Mouse (Mus musculus): ENCODE measurements at regions not wholly inside any gene's neighbourhood (a gene's known extent, or its start where the extent isn't known, plus 50 kb on each side); places are given as distances from the start of the nearest gene placed in this dataset.

- no peak for DNase-seq (ENCODE audit: extremely low spot score in 1 of 2, low spot score in 2 of 2)
- intact Hi-C loops (cut with DNase I) = no loop called here
These were observed 59.9 kb upstream of the Gas1 start for GRCm38 (mm10) chr13:60237091-60237490.

GRCm38 (mm10) chr13:60242447-60243109 lies 65.4 kb upstream of the Gas1 start:
- peak in 1 of 2 experiments; percentile 53 for DNase-seq (ENCODE audit: extremely low spot score in 1 of 2, low spot score in 2 of 2)
- intact Hi-C loops (cut with DNase I) = no loop called here

DNA sequence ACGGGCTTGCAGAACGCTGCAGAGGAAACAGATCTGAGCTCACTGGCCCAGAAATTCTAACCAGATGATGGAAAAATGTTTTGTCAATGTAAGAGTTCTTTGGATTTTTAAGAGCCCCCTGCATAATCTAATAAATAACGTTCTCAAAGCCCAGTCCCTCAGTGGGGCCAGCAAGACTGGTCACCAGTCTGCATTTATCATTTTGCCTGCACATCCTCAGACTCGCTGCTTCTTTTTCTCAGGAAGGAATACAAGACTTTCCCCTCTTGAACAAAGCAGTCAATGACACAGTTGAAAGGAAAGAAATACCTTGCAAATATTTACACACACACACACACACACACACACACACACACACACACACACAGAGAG lies 65.9 kb upstream of the Gas1 start:
- DNase-seq (ENCODE audit: extremely low spot score in 1 of 2, low spot score in 2 of 2) = no peak
- intact Hi-C loops (cut with DNase I) = no loop called here

DNA sequence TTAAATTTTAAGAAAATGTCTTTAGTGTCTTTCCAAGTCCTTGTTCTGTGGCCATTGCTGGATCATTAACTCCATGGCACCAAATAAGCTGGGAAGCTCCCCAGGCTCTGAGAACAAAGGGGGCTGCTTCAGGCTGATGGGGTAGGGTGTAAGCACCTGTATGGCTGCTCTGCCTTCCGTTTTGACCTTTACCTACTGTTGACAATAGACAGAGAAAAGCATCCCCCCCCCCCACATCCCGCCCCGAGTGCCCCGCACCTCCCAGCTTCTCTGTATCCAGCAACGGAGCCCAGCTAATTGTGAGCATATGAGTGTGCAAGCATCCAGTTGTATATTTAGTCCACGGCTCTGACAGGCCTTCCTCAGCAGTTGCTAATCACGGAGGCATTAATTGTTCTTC lies 78.0 kb upstream of the Gas1 start:
- no peak for DNase-seq (ENCODE audit: extremely low spot score in 1 of 2, low spot score in 2 of 2)
- intact Hi-C loops (cut with DNase I) = no loop called here

DNA sequence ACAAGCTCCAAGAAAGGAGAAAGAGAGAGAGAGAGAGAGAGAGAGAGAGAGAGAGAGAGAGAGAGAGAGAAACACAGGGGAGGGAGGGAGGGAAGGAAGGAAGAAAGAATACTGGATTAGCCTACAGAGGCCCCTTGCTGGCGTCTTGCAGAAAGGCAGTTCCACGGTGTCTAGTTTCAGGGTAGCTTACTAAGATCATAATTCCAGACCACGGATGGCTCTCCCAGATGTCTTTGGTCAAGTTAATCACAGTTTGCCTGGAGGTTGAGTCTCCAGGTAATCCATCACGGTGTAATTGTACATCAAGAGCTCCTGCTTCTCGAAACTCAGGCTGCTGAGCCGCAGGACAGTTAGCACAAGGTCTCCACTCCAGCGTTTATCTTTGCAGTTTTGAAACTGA lies 78.5 kb upstream of the Gas1 start:
- intact Hi-C loops (cut with DNase I) = no loop called here
- DNase-seq (ENCODE audit: extremely low spot score in 1 of 2, low spot score in 2 of 2) = no peak

GRCm38 (mm10) chr13:60256997-60257396 lies 79.8 kb upstream of the Gas1 start:
- intact Hi-C loops (cut with DNase I) = no loop called here
- no peak for DNase-seq (ENCODE audit: extremely low spot score in 1 of 2, low spot score in 2 of 2)

GRCm38 (mm10) chr13:60257878-60258277 lies 80.7 kb upstream of the Gas1 start:
- no peak for DNase-seq (ENCODE audit: extremely low spot score in 1 of 2, low spot score in 2 of 2)
- intact Hi-C loops (cut with DNase I) = no loop called here

DNA sequence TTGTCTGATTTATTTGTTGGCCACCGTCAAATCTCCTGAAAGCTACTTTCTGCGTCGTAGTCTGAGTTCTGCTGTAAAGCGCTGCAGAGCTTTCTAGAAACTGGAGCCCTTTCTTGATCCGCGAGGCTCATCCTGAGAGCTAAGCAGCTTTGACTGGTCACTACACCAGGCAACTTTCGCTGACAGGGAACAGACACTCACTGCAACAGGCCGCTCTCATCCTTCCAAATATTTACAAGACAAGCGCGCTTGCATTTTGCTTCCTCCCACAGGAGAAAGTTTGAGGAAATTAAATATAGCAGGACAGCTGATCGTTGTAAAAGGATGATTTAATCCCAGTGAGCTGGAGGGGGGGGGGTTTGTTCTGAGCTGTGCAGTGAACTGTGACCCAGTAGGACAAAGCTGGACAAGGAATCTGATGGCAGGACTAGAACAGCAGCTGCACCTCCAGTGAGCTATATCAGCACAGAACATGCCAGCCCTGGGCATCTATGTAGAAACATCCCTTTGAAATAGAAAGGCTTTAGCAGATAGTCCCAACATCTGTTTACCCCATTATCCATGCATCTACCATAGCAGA lies 85.4 kb upstream of the Gas1 start:
- intact Hi-C loops (cut with DNase I) = no loop called here
- DNase-seq (ENCODE audit: extremely low spot score in 1 of 2, low spot score in 2 of 2) = no peak

DNA sequence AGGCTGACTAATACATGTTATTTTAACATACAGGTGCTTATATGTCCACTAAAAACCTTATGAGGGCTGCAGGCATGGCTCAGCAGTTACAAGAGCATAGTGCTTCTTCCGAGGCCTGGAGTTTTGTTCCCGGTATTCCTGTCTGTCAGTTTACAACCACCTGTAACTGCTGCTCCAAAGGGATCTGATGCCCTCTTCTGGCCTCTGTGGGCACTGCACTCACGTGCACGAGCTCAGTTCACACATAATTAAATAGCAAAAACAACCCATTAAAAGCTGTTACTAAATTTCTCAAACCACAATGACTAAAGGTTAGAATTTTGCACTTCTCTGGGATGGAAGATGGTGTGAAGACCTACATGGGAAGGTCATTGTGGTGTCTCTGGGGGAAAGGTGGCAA lies 87.3 kb upstream of the Gas1 start:
- DNase-seq (ENCODE audit: extremely low spot score in 1 of 2, low spot score in 2 of 2) = no peak
- intact Hi-C loops (cut with DNase I) = no loop called here

GRCm38 (mm10) chr13:60267557-60267956 lies 90.4 kb upstream of the Gas1 start:
- intact Hi-C loops (cut with DNase I) = no loop called here
- peak in 1 of 2 experiments; percentile 31 for DNase-seq (ENCODE audit: extremely low spot score in 1 of 2, low spot score in 2 of 2)

- intact Hi-C loops (cut with DNase I) = no loop called here
- DNase-seq (ENCODE audit: extremely low spot score in 1 of 2, low spot score in 2 of 2) = no peak
These were observed 91.1 kb upstream of the Gas1 start for GRCm38 (mm10) chr13:60268256-60268655.

- no peak for DNase-seq (ENCODE audit: extremely low spot score in 1 of 2, low spot score in 2 of 2)
- intact Hi-C loops (cut with DNase I) = no loop called here
These were observed 92.3 kb upstream of the Gas1 start for GRCm38 (mm10) chr13:60269406-60269841.

DNA sequence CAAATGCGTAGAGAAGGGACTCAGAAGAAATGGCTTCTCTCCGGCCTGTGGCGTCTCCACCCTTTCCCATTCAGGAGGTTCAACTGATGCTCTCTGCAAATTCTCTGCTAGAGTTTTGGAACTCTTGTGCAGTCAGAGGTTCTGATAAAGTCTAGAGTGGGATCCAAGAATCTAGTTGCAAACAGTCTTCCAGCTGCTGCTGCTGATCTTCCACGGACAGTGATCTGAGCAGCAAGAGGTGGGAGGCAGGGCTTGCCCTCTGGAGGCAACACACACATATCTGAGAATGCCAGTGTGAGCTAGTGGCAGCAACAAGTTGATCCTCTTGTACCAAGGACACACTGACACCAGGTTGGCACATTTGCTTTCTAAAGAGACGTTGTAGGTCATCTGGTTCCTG lies 93.4 kb upstream of the Gas1 start:
- DNase-seq (ENCODE audit: extremely low spot score in 1 of 2, low spot score in 2 of 2) = no peak
- intact Hi-C loops (cut with DNase I) = no loop called here

DNA sequence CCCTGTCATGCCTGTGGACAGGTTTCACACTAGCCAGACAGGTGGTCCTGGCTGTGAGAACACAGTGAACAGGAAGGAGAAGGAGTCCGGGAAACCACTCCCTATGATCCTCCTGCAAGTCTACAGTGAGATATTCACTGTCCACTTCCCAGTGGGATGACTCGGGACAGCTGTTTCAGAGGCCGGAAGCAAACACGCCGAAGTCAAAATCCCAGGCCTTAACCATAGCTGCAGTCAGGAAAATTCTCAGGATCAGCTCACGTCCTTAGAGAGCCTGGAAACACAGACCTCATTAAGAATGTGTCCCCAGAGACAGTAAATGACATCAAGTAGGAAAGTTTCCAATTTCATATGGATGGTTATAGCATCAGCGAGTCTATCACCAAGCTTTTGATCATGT lies 96.2 kb upstream of the Gas1 start:
- intact Hi-C loops (cut with DNase I) = no loop called here
- no peak for DNase-seq (ENCODE audit: extremely low spot score in 1 of 2, low spot score in 2 of 2)

GRCm38 (mm10) chr13:60282543-60283251 lies 105.5 kb upstream of the Gas1 start:
- intact Hi-C loops (cut with DNase I) = no loop called here
- DNase-seq (ENCODE audit: extremely low spot score in 1 of 2, low spot score in 2 of 2) = no peak

GRCm38 (mm10) chr13:60286525-60287224 lies 109.5 kb upstream of the Gas1 start:
- intact Hi-C loops (cut with DNase I) = no loop called here
- DNase-seq (ENCODE audit: extremely low spot score in 1 of 2, low spot score in 2 of 2) = no peak

DNA sequence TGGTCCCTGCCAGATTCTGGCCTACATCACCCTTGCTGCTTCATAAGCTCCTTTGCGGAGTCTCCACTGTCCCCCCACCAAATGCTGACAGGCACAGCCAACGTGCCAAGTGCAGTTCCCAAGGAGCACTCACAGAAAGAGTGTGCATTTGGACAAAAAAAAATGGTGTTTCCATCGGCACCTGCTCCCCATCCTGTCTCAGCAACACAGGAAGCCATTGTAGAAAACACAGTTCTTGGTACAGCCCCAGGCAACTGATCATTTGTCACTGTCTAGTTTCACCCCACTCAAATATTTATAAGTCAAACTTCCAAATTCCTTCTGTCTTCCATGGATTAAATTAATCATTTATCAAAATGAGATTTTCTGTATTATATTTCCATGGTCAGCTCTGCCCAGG lies 112.5 kb upstream of the Gas1 start:
- DNase-seq (ENCODE audit: extremely low spot score in 1 of 2, low spot score in 2 of 2) = no peak
- intact Hi-C loops (cut with DNase I) = no loop called here

- intact Hi-C loops (cut with DNase I) = no loop called here
- DNase-seq (ENCODE audit: extremely low spot score in 1 of 2, low spot score in 2 of 2) = no peak
These were observed 113.7 kb upstream of the Gas1 start for GRCm38 (mm10) chr13:60290820-60291219.

GRCm38 (mm10) chr13:60291344-60291743 lies 114.2 kb upstream of the Gas1 start:
- intact Hi-C loops (cut with DNase I) = no loop called here

More at GRCm38 (mm10) chr13:60291344-60291743, 114.2 kb upstream of the Gas1 start:
- no peak for DNase-seq (ENCODE audit: extremely low spot score in 1 of 2, low spot score in 2 of 2)

Data from left cerebral cortex, postnatal 10 days (tissue).